Mouse (Mus musculus) erythroblast, embryonic 14.5 days (primary cell): ENCODE results near the gene Olfr1341. TPM values are rescaled to one million over a fixed set of nuclear protein-coding genes. Genes with fewer than 3 reads are reported as not detected.

Experiments used
- H3K27me3 ChIP-seq: 2 replicates; pipeline ENCODE4 v1.6.1; 2012; ENCODE audit warnings: inconsistent platforms; ENCODE audit not compliant: control insufficient read depth
- H3K36me3 ChIP-seq: 2 replicates; pipeline ENCODE4 v1.6.1; 2012; ENCODE audit warnings: mild to moderate bottlenecking, inconsistent platforms; ENCODE audit not compliant: control insufficient read depth
- H3K4me1 ChIP-seq: 2 replicates; pipeline ENCODE4 v1.6.1; 2012; ENCODE audit warnings: inconsistent platforms; ENCODE audit not compliant: control insufficient read depth
- H3K4me3 ChIP-seq: replicated peaks from 2 replicates; pipeline ENCODE3; 2012; ENCODE audit warnings: moderate library complexity, mild to moderate bottlenecking, inconsistent platforms
- H3K9me3 ChIP-seq: 2 replicates; pipeline ENCODE4 v1.6.1; 2012; ENCODE audit warnings: low read length, inconsistent platforms, mixed read lengths; ENCODE audit not compliant: control insufficient read depth
- GATA1 ChIP-seq: IDR thresholded peaks from 2 replicates; pipeline ENCODE4 v1.6.1; 2012; ENCODE audit warnings: low read length, inconsistent platforms, mixed read lengths
- TAL1 ChIP-seq: IDR thresholded peaks from 3 replicates; pipeline ENCODE4 v1.6.1; 2012; ENCODE audit warnings: low read length, inconsistent platforms, mixed read lengths
- polyA plus RNA-seq: library from polyadenylated mRNA; stranded (reverse); fragments of >175 nt; gene quantifications from 2 replicates; pipeline ENCODE4 v1.2.3, GENCODE M21; 2012

Olfr1341 gene
- polyA plus RNA-seq, 1 experiment = not detected

- Histone ChIP-seq H3K9me3 (no peaks in the 10 kb centered on the region), H3K27me3 (peaks cover 24% of the 10 kb centered on the region), H3K4me1 (no peaks in the 10 kb centered on the region), H3K36me3 (no peaks in the 10 kb centered on the region), H3K4me3 (no peak overlapping the region)
- TF ChIP-seq GATA1 (no peak), TAL1 (no peak)
Measured at GRCm38 (mm10) chr4:118739574-118739973, 36.3 kb downstream of the Olfr1341 start.

DNA sequence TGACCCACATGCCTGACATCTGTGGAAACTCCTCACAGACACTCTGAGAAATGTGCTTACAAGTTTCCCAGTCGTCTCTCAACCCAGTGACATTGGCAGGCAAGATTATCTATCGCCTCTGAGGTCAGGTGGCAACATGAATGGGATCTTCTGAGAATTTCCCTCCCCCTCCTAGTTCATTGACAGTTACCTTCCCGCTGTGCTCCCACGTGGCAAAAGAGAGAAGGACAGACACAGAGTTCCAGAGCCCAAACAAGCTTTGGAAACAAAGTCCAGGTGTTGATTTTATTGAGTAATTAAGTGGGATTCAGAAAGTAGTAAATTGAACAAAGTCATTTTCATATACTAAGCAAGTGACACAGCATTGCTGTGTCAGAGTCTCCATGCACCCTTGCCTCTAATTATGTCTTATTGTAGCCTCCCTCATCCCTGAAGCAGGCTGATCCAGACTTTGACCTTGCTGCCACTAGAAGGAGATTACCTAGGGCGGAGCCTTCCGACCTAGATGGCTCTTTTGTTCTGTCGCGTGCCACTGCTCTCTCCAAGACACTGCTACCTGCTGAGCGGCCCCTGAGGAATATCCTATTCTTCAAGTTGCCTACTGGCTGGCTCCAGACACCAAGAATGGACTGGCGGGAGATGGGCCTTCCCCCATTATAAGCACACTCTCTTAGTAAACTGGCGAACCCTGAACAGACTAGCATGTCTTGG is 37.8 kb downstream of the Olfr1341 start:
- H3K9me3 ChIP-seq = 0 out of 2 replicates have a peak, but pooled peaks cover under 1% of the 10 kb centered on the region

GRCm38 (mm10) chr4:118741881-118742280 is 38.6 kb downstream of the Olfr1341 start:
- TF ChIP-seq GATA1 = no peak
- no peak for TF ChIP-seq TAL1
- Histone ChIP-seq H3K36me3 (no peaks in the 10 kb centered on the region), H3K9me3 (0 out of 2 replicates have a peak, but pooled peaks cover 3% of the 10 kb centered on the region), H3K4me1 (no peaks in the 10 kb centered on the region), H3K4me3 (no peak overlapping the region), H3K27me3 (peaks cover 24% of the 10 kb centered on the region)

More for the DNA sequence above, 37.8 kb downstream of the Olfr1341 start:
- Histone ChIP-seq H3K27me3 (peaks cover 24% of the 10 kb centered on the region), H3K4me1 (no peaks in the 10 kb centered on the region), H3K36me3 (no peaks in the 10 kb centered on the region), H3K4me3 (no peak overlapping the region)
- no peak for TF ChIP-seq GATA1
- TF ChIP-seq TAL1 = no peak

GRCm38 (mm10) chr4:118758637-118759036 is 55.3 kb downstream of the Olfr1341 start, which contains the start of gene Olfr1338:
Gene Olfr1338 (minus strand): TSS chr4:118758737.
- Histone ChIP-seq H3K27me3 (no peaks in the 10 kb centered on the region), H3K9me3 (no peaks in the 10 kb centered on the region), H3K36me3 (no peaks in the 10 kb centered on the region), H3K4me3 (no peak within 1 kb of the TSS), H3K4me1 (no peaks in the 10 kb centered on the region)
- no peak for TF ChIP-seq TAL1
- TF ChIP-seq GATA1 = no peak

Other genes starting within 250 kb of the Olfr1341 start
- 0.11 and 0.13 TPM in 2 replicates for gene Mpl, start 246.0 kb upstream of the Olfr1341 start, polyA plus RNA-seq
- gene Tie1, start 213.5 kb upstream of the Olfr1341 start, polyA plus RNA-seq = 0.08 and 0.10 TPM in 2 replicates
- gene 2610528J11Rik, start 176.5 kb upstream of the Olfr1341 start, polyA plus RNA-seq = 0.05 TPM in 1 of 2 replicates, not detected in the other
- gene Tmem125, start 159.5 kb upstream of the Olfr1341 start, polyA plus RNA-seq = not detected in 2 replicates
- 0.17 and 0.32 TPM in 2 replicates for gene Cfap57, start 82.7 kb upstream of the Olfr1341 start, polyA plus RNA-seq
- 0.83 and 1.8 TPM in 2 replicates for gene Ebna1bp2, start 82.7 kb upstream of the Olfr1341 start, polyA plus RNA-seq
- not detected in 2 replicates for gene Olfr62, start 44.6 kb upstream of the Olfr1341 start, polyA plus RNA-seq
- not detected in 2 replicates for gene Olfr1342, start 10.8 kb upstream of the Olfr1341 start, polyA plus RNA-seq
- not detected in 2 replicates for gene Olfr1340, start 16.6 kb downstream of the Olfr1341 start, polyA plus RNA-seq
- gene Olfr1339, start 28.7 kb downstream of the Olfr1341 start, polyA plus RNA-seq = not detected in 2 replicates
- gene Olfr1338, start 55.2 kb downstream of the Olfr1341 start, polyA plus RNA-seq = not detected in 2 replicates
- not detected in 2 replicates for gene Olfr1337, start 79.1 kb downstream of the Olfr1341 start, polyA plus RNA-seq
- not detected in 2 replicates for gene Olfr1335, start 106.4 kb downstream of the Olfr1341 start, polyA plus RNA-seq
- gene Olfr1333, start 132.8 kb downstream of the Olfr1341 start, polyA plus RNA-seq = not detected in 2 replicates
- not detected in 2 replicates for gene Olfr1331, start 161.1 kb downstream of the Olfr1341 start, polyA plus RNA-seq
- not detected in 2 replicates for gene Olfr1330, start 185.1 kb downstream of the Olfr1341 start, polyA plus RNA-seq
- gene Olfr1329, start 213.9 kb downstream of the Olfr1341 start, polyA plus RNA-seq = not detected in 2 replicates
- 0.02 TPM in 1 of 2 replicates, not detected in the other for gene Olfr1328, start 235.1 kb downstream of the Olfr1341 start, polyA plus RNA-seq